Mouse (Mus musculus): ENCODE data around the gene Rapgef6. TPM values are rescaled to one million over a fixed set of nuclear protein-coding genes. Genes with fewer than 3 reads are reported as not detected.

Gene Rapgef6
- polyA plus RNA-seq, 1 experiment from 2014 or later: 23.9 TPM

DNA sequence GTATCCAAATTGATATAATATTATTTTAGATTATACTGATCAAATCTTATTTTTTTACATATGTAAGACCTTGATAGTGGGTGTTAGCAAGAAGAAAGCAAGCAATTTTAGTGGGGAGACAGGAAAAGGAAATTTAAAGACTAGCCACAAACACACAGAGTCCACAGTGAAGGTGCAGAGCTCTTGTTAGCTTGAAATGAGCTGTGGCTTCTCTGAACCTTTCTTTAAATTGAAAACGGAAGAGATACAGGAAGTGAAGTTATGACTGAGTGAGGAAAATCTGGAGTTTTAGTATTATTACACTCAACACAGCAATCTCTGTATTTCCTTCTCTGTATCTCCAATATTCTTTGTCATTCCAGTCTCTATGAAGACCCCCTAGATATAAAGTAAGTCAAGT lies 104.3 kb downstream of the Rapgef6 start:
- H3K36me3 ChIP-seq: peaks cover 18% of the 10 kb centered on the region
- no peak overlapping the region for H3K27ac ChIP-seq
- WGBS (ENCODE audit: insufficient replicate concordance): 49% methylated on average over 1 of the region's 1 CpGs
- no peak overlapping the region for H3K4me2 ChIP-seq
- H3K4me3 ChIP-seq (replicated peaks): no peak overlapping the region
- no peaks in the 10 kb centered on the region for H3K27me3 ChIP-seq
- H3K9ac ChIP-seq: no peak overlapping the region
- DNase-seq (no peak), ATAC-seq (ENCODE audit: low read depth) (no peak)
- no peaks in the 10 kb centered on the region for H3K9me3 ChIP-seq (replicated peaks)
- no peaks in the 10 kb centered on the region for H3K4me1 ChIP-seq (replicated peaks)

GRCm38 (mm10) chr11:54646420-54646819 lies 123.8 kb downstream of the Rapgef6 start:
- H3K36me3 ChIP-seq: peaks cover 28% of the 10 kb centered on the region
- no peaks in the 10 kb centered on the region for H3K9me3 ChIP-seq (replicated peaks)
- no peak overlapping the region for H3K4me3 ChIP-seq (replicated peaks)
- H3K27me3 ChIP-seq: no peaks in the 10 kb centered on the region
- no peak for ATAC-seq (ENCODE audit: low read depth)
- H3K4me2 ChIP-seq: no peak overlapping the region
- no peak for DNase-seq
- no peak overlapping the region for H3K9ac ChIP-seq
- H3K27ac ChIP-seq: no peak overlapping the region
- H3K4me1 ChIP-seq (replicated peaks): no peaks in the 10 kb centered on the region
- 83% methylated on average over 4 of the region's 4 CpGs for WGBS (ENCODE audit: insufficient replicate concordance)

DNA sequence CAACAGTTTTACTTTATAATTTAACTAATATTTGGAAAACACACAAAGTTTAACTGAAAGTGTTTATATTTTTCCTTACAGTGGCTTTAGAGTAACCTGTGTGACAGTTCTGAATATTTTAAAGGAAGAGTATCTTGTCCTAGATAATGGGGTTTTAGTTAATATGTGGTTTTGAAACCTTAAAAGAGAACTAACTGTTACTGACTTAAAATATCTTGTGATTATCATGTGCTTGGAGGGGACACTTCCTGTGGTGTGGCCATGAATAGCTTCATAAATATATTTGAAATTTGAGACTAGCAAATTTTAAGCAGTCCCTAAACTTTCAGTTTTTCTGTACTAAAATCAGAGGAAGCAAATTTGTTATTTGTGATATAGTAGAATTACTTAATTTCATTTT lies 125.9 kb downstream of the Rapgef6 start:
- Histone ChIP-seq H3K27me3 (no peaks in the 10 kb centered on the region), H3K36me3 (peaks cover 21% of the 10 kb centered on the region), H3K4me3 (replicated peaks) (no peak overlapping the region), H3K4me1 (replicated peaks) (no peaks in the 10 kb centered on the region), H3K9ac (no peak overlapping the region), H3K9me3 (replicated peaks) (no peaks in the 10 kb centered on the region), H3K4me2 (no peak overlapping the region), H3K27ac (no peak overlapping the region)
- DNase-seq: no peak
- ATAC-seq (ENCODE audit: low read depth): no peak

DNA sequence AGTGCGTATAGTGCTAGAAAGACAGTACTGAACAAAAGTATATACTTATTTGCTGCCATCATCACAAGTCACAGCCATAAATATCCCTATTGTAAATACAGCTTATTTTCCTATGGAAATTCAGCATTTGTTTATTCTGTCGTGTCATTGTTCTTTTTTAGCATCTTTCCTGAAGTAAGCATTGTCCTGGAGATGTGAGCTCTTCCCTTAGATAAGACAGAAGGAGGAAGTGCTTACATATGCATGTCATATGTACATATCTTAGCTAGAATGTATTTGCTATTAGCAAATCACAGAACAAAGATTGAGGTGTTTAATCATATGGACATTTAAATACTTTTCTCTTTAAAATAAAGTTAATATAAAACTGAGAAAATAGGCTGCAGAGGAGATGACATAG lies 132.8 kb downstream of the Rapgef6 start:
- WGBS (ENCODE audit: insufficient replicate concordance): 68% methylated on average over 2 of the region's 2 CpGs
- ATAC-seq (ENCODE audit: low read depth) (no peak), DNase-seq (no peak)
- H3K9me3 ChIP-seq (replicated peaks): no peaks in the 10 kb centered on the region
- H3K4me2 ChIP-seq: no peak overlapping the region
- H3K9ac ChIP-seq: no peak overlapping the region
- H3K27me3 ChIP-seq: no peaks in the 10 kb centered on the region
- H3K4me1 ChIP-seq (replicated peaks): no peaks in the 10 kb centered on the region
- H3K27ac ChIP-seq: no peak overlapping the region
- no peak overlapping the region for H3K4me3 ChIP-seq (replicated peaks)
- peaks cover 37% of the 10 kb centered on the region for H3K36me3 ChIP-seq

DNA sequence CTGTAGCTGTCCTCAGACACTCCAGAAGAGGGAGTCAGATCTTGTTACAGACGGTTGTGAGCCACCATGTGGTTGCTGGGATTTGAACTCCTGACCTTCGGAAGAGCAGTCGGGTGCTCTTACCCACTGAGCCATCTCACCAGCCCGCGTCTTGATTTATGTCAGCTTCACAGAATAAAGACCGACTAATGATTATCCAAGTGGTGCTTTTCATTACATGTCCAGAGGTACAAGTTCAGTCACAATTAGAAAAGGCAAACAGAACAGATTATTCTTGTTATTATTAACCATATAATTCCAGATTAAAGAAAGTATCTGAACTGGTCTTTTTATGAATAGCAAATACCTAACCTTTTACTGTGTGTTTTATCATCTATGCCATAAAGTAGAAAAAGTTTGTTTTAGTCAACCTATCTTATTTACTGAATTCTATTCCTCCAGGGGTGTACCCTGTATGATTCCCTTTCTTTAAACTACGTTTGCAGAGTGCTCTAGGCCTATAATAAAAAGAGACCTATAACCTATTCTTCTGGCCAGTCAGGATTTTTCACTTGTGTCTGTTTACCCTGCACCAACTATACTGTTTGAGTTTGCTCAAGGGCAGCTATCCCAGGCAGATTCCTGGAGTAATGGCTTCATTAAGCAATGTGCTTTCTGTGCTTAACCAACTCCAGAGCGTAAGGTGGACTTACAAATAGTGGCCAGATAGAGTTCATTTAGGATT lies 151.1 kb downstream of the Rapgef6 start:
- DNase-seq (no peak), ATAC-seq (ENCODE audit: low read depth) (no peak)
- WGBS (ENCODE audit: insufficient replicate concordance): 84% methylated on average over 8 of the region's 8 CpGs
- H3K27me3 ChIP-seq: no peaks in the 10 kb centered on the region
- no peak overlapping the region for H3K9ac ChIP-seq
- no peak overlapping the region for H3K4me3 ChIP-seq (replicated peaks)
- H3K4me2 ChIP-seq: no peak overlapping the region
- H3K4me1 ChIP-seq (replicated peaks): no peaks in the 10 kb centered on the region
- no peaks in the 10 kb centered on the region for H3K9me3 ChIP-seq (replicated peaks)
- no peak overlapping the region for H3K27ac ChIP-seq
- peaks cover 26% of the 10 kb centered on the region for H3K36me3 ChIP-seq

GRCm38 (mm10) chr11:54675792-54676489 lies 153.3 kb downstream of the Rapgef6 start:
- H3K27ac ChIP-seq: no peak overlapping the region
- DNase-seq (no peak), ATAC-seq (ENCODE audit: low read depth) (no peak)
- no peaks in the 10 kb centered on the region for H3K4me1 ChIP-seq (replicated peaks)
- no peak overlapping the region for H3K9ac ChIP-seq
- no peak overlapping the region for H3K4me3 ChIP-seq (replicated peaks)
- peaks cover 43% of the 10 kb centered on the region for H3K36me3 ChIP-seq
- 89% methylated on average over 2 of the region's 2 CpGs for WGBS (ENCODE audit: insufficient replicate concordance)
- no peak overlapping the region for H3K4me2 ChIP-seq
- H3K9me3 ChIP-seq (replicated peaks): no peaks in the 10 kb centered on the region
- H3K27me3 ChIP-seq: no peaks in the 10 kb centered on the region

DNA sequence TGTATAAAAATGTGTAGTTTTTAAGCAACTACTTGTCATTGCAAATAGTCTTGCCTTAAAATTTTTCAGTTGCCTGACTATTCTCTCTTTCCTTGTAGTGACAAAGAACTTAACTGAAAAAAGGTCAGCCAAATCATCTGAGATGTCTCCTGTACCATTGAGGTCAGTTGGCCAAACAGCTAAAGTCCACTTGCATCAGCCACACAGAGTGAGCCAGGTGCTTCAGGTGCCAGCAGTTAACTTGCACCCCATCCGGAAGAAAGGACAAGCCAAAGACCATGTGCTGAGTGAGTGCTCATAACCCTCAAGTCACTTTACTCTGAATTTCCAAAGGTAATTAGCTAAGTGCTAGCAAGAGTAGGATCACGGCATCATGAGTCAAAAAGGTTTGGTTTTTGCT lies 156.5 kb downstream of the Rapgef6 start:
- H3K9ac ChIP-seq: no peak overlapping the region
- H3K4me2 ChIP-seq: no peak overlapping the region
- H3K27me3 ChIP-seq: no peaks in the 10 kb centered on the region
- no peak overlapping the region for H3K27ac ChIP-seq
- peaks cover 56% of the 10 kb centered on the region for H3K36me3 ChIP-seq
- ATAC-seq (ENCODE audit: low read depth) (no peak), DNase-seq (no peak)
- no peak overlapping the region for H3K4me3 ChIP-seq (replicated peaks)
- 78% methylated on average over 2 of the region's 2 CpGs for WGBS (ENCODE audit: insufficient replicate concordance)
- H3K9me3 ChIP-seq (replicated peaks): no peaks in the 10 kb centered on the region
- no peaks in the 10 kb centered on the region for H3K4me1 ChIP-seq (replicated peaks)

DNA sequence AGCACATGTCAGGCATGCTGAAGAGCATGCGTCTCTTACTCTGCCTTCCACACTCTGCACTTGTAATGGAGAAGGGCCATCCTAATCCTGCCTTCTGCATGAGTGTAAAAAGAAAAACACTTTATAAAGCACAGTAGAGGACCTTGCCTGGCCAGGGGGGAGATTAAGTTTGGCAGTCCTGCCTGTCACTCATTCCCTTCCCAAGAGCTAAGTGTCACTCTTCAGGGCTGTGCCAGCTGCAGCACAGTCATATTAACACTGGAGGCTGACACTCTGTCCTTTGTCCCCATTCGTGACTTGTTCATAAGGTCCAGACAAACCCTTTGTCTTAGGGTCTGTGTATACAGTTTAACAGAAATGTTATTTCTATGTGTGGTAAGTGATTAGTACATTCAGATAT lies 162.2 kb downstream of the Rapgef6 start:
- H3K9ac ChIP-seq: no peak overlapping the region
- H3K27ac ChIP-seq: no peak overlapping the region
- DNase-seq: no peak
- H3K4me3 ChIP-seq (replicated peaks): no peak overlapping the region
- H3K9me3 ChIP-seq (replicated peaks): no peaks in the 10 kb centered on the region
- no peaks in the 10 kb centered on the region for H3K27me3 ChIP-seq
- ATAC-seq (ENCODE audit: low read depth): no peak
- 81% methylated on average over 2 of the region's 2 CpGs for WGBS (ENCODE audit: insufficient replicate concordance)
- no peak overlapping the region for H3K4me2 ChIP-seq
- peaks cover 66% of the 10 kb centered on the region for H3K36me3 ChIP-seq
- no peaks in the 10 kb centered on the region for H3K4me1 ChIP-seq (replicated peaks)

GRCm38 (mm10) chr11:54690171-54690570 lies 167.5 kb downstream of the Rapgef6 start:
- 76% methylated on average over 4 of the region's 4 CpGs for WGBS (ENCODE audit: insufficient replicate concordance)
- Histone ChIP-seq H3K4me1 (replicated peaks) (no peaks in the 10 kb centered on the region), H3K4me3 (replicated peaks) (no peak overlapping the region), H3K27ac (no peak overlapping the region), H3K9me3 (replicated peaks) (no peaks in the 10 kb centered on the region), H3K9ac (no peak overlapping the region), H3K4me2 (no peak overlapping the region), H3K36me3 (peaks cover 74% of the 10 kb centered on the region), H3K27me3 (no peaks in the 10 kb centered on the region)
- DNase-seq (no peak), ATAC-seq (ENCODE audit: low read depth) (no peak)

- Histone ChIP-seq H3K9ac (no peak overlapping the region), H3K4me3 (replicated peaks) (no peak overlapping the region), H3K9me3 (replicated peaks) (no peaks in the 10 kb centered on the region), H3K4me2 (no peak overlapping the region), H3K27ac (no peak overlapping the region), H3K36me3 (peaks cover 75% of the 10 kb centered on the region), H3K27me3 (no peaks in the 10 kb centered on the region), H3K4me1 (replicated peaks) (no peaks in the 10 kb centered on the region)
- no peak for DNase-seq
- ATAC-seq (ENCODE audit: low read depth): no peak
- WGBS (ENCODE audit: insufficient replicate concordance): 54% methylated on average over 4 of the region's 4 CpGs
These were observed 168.5 kb downstream of the Rapgef6 start for GRCm38 (mm10) chr11:54691179-54691578.

DNA sequence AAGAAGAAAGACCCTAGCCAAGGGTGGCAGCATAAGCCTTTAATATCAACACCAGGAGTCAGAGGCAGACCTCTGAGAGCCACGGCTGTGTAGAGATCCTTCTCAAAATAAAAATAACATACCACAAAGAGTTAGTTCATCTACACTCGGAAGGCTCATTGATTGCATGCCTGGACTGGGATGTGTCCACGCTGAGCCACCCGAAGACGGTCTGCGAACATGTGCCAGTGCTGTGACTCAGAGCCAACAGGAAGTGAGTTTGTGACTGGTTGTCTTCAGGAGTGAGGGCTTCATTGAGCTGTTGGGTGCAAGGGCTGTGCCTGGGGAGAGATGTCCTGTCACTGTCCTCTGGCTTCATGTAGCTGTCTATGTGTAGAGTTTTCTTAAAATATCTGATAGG lies 171.0 kb downstream of the Rapgef6 start:
- no peak for ATAC-seq (ENCODE audit: low read depth)
- WGBS (ENCODE audit: insufficient replicate concordance): 77% methylated on average over 6 of the region's 6 CpGs
- Histone ChIP-seq H3K4me3 (replicated peaks) (no peak overlapping the region), H3K4me2 (no peak overlapping the region), H3K36me3 (peaks cover 72% of the 10 kb centered on the region), H3K9ac (no peak overlapping the region), H3K27me3 (no peaks in the 10 kb centered on the region), H3K9me3 (replicated peaks) (no peaks in the 10 kb centered on the region), H3K4me1 (replicated peaks) (no peaks in the 10 kb centered on the region), H3K27ac (no peak overlapping the region)
- DNase-seq: no peak

- WGBS (ENCODE audit: insufficient replicate concordance): 69% methylated on average over 8 of the region's 8 CpGs
- Histone ChIP-seq H3K4me1 (replicated peaks) (no peaks in the 10 kb centered on the region), H3K4me3 (replicated peaks) (no peak overlapping the region)
These were observed 171.6 kb downstream of the Rapgef6 start for GRCm38 (mm10) chr11:54694291-54694690.

More at GRCm38 (mm10) chr11:54694291-54694690, 171.6 kb downstream of the Rapgef6 start:
- ATAC-seq (ENCODE audit: low read depth): no peak
- H3K4me2 ChIP-seq: no peak overlapping the region
- no peak overlapping the region for H3K27ac ChIP-seq
- no peaks in the 10 kb centered on the region for H3K9me3 ChIP-seq (replicated peaks)
- peaks cover 66% of the 10 kb centered on the region for H3K36me3 ChIP-seq
- no peak for DNase-seq
- no peak overlapping the region for H3K9ac ChIP-seq
- no peaks in the 10 kb centered on the region for H3K27me3 ChIP-seq
